Mouse (Mus musculus) embryonic facial prominence, embryonic 14.5 days (tissue): ENCODE results near the gene Paxip1. TPM values are rescaled to one million over a fixed set of nuclear protein-coding genes. Genes with fewer than 3 reads are reported as not detected.
A peak's percentile ranks its signal among the peaks of the same experiment; 100 is the strongest.

Experiments used
- ATAC-seq: fragments of 200-750 bp; cut with Nextera tagmentation; 2 replicates; pipeline ENCODE4 v1.8.0; 2017; ENCODE audit warnings: low read depth, moderate number of reproducible peaks, moderate TSS enrichment
- DNase-seq: peaks from one replicate; pipeline ENCODE4 v3.0.0-alpha.2; 2015; ENCODE audit warnings: low spot score
- H3K27ac ChIP-seq: fragments of 300-500 bp; sonication (generic); replicated peaks from 2 replicates; pipeline ENCODE4 v1.5.1; 2014; ENCODE audit warnings: low read depth, mild to moderate bottlenecking, low read length, moderate library complexity
- H3K27me3 ChIP-seq: fragments of 300-500 bp; sonication (generic); replicated peaks from 2 replicates; pipeline ENCODE4 v1.6.1; 2014; ENCODE audit warnings: low read length; ENCODE audit not compliant: control insufficient read depth, insufficient read depth
- H3K36me3 ChIP-seq: fragments of 300-500 bp; sonication (generic); 2 replicates; pipeline ENCODE4 v1.6.1; 2014; ENCODE audit warnings: low read length, mixed read lengths; ENCODE audit not compliant: control insufficient read depth, insufficient read depth
- H3K4me1 ChIP-seq: fragments of 300-500 bp; sonication (generic); 2 replicates; pipeline ENCODE4 v1.6.1; 2014; ENCODE audit warnings: antibody characterized with exemption, low read length; ENCODE audit not compliant: control insufficient read depth, insufficient read depth
- H3K4me2 ChIP-seq: fragments of 300-500 bp; sonication (generic); 2 replicates; pipeline ENCODE4 v1.6.1; 2014; ENCODE audit warnings: low read depth, mild to moderate bottlenecking, low read length, moderate library complexity, mixed read lengths
- H3K4me3 ChIP-seq: fragments of 300-500 bp; sonication (generic); 2 replicates; pipeline ENCODE4 v1.5.1; 2014; ENCODE audit warnings: low read depth, mild to moderate bottlenecking, low read length
- H3K9ac ChIP-seq: fragments of 300-500 bp; sonication (generic); 2 replicates; pipeline ENCODE4 v1.6.1; 2014; ENCODE audit warnings: low read depth, mild to moderate bottlenecking, low read length, moderate library complexity, mixed read lengths
- H3K9me3 ChIP-seq: fragments of 300-500 bp; sonication (generic); 2 replicates; pipeline ENCODE4 v1.6.1; 2016; ENCODE audit warnings: low read length; ENCODE audit not compliant: control insufficient read depth
- WGBS: fragments of 180-500 bp; shearing (Covaris S2); extraction: QIAGEN DNeasy Blood & Tissue Kit; methylation state at CpG from one replicate; pipeline ENCODE4 v1.1.7; 2014; 5-methylcytosine and 5-hydroxymethylcytosine counted together
- polyA plus RNA-seq: library from polyadenylated mRNA; unstranded; fragments of >200 nt; fragmentation: Nextera tagmentation; extraction: Ambion mirVana; gene quantifications from 2 replicates; pipeline ENCODE4 v1.2.1, GENCODE M21; 2014

The Paxip1 gene
- polyA plus RNA-seq, 1 experiment from 2014 or later, result 32.6 TPM

DNA sequence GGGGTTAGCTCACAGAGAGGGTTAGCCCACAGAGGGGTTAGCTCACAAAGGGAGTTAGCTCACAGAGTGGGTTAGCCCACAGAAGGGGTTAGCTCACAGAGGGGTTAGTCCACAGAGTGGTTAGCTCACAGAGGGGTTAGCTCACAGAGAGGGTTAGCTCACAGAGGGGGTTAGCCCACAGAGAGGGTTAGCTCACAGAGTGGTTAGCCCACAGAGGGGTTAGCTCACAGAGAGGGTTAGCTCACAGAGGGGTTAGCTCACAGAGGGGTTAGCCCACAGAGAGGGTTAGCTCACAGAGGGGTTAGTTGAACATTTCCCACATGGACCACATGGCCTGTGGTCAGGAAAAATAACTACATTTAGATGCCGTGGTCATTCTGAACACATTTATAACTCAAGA, 46.5 kb downstream of the Paxip1 start:
- H3K4me2 ChIP-seq, result no peak overlapping the region
- WGBS, result 76% methylated on average over 1 of the region's 1 CpGs
- H3K9me3 ChIP-seq, result no peaks in the 10 kb centered on the region
- H3K4me1 ChIP-seq, result no peaks in the 10 kb centered on the region
- H3K36me3 ChIP-seq, result peaks cover 70% of the 10 kb centered on the region
- H3K4me3 ChIP-seq, result no peak overlapping the region
- no peak overlapping the region for H3K27ac ChIP-seq
- ATAC-seq (no peak), DNase-seq (no peak)
- H3K9ac ChIP-seq, result no peak overlapping the region
- no peaks in the 10 kb centered on the region for H3K27me3 ChIP-seq

DNA sequence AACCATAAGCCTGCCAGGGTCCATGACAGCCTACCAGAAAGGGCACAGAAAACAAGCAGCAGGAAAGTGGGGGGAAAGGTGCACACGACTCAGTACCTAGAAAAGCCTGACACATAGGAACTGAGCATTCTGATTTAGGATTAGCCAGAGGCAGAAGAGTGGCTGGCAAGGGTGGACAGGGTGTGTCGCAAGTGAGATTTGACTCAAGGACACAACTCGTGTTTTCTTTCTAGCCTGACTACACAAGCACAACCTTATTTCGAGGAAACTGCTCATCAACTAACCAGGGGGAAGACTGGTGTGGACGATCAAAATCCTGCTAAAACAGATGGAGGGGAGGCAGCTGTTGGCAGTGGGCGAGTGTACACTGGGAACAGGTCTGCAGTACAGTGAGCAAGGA, 52.3 kb downstream of the Paxip1 start:
- no peak overlapping the region for H3K9ac ChIP-seq
- H3K4me3 ChIP-seq, result no peak overlapping the region
- no peak overlapping the region for H3K4me2 ChIP-seq
- 0 out of 2 replicates have a peak, but pooled peaks cover 3% of the 10 kb centered on the region for H3K9me3 ChIP-seq
- WGBS, result 81% methylated on average over 6 of the region's 6 CpGs
- ATAC-seq (no peak), DNase-seq (no peak)
- H3K27me3 ChIP-seq, result no peaks in the 10 kb centered on the region
- no peak overlapping the region for H3K27ac ChIP-seq
- no peaks in the 10 kb centered on the region for H3K4me1 ChIP-seq
- H3K36me3 ChIP-seq, result peaks cover 27% of the 10 kb centered on the region

DNA sequence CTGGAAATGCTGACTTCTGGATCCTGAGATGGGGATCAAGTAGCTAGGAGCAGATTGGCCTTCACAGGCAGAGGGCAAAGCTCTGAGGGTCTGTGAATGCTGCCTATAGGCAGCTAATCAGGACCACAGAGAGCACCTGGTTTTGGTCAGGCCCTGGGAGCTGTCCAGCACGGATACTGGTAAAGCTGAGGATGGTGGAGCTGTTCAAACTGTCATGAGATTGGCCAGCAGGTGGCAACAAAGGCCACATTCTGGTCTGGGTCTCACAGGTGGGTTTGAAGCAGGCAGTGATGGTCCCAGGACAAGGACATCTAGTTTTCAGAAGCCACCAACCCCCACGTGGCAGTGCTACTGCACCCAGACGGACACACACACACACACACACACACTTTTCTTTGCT, 54.3 kb downstream of the Paxip1 start:
- no peaks in the 10 kb centered on the region for H3K27me3 ChIP-seq
- peak; percentile 92 for DNase-seq
- peaks cover 7% of the 10 kb centered on the region; the same call in 1 of the 2 replicates for H3K36me3 ChIP-seq
- H3K9ac ChIP-seq, result no peak overlapping the region
- H3K4me1 ChIP-seq, result no peaks in the 10 kb centered on the region
- peak; percentile 82 for ATAC-seq
- H3K27ac ChIP-seq, result no peak overlapping the region
- H3K4me3 ChIP-seq, result no peak overlapping the region
- 0 out of 2 replicates have a peak, but pooled peaks cover 3% of the 10 kb centered on the region for H3K9me3 ChIP-seq
- no peak overlapping the region for H3K4me2 ChIP-seq
- 3% methylated on average over 3 of the region's 3 CpGs for WGBS

DNA sequence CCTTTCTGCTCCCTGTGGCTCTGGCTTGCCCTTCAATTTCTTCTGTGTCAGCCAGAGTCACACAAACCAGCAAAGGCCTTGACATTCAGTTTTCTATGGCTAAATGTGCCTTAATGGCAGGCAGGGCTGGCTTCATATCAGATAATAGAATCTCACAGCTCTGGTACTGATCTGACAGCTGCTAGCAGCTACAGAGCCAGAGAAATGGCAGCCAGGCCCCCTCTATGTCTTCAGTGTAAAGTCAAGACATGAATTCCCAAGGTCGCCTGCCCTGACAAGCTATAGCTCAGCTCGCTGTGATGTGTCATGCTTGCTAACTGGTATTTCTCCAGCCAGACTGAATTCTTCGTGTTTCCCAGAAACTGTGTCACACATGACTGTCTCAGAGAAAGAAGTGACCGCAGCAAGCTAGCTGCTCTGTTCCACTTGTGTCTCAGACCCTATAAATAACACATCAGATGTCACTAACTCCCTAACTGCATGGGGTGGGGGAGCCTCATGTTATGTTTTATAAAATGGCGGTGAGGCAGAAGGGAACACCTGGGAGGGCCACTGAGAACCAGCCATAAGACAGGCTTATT, 59.1 kb downstream of the Paxip1 start:
- no peak overlapping the region for H3K4me3 ChIP-seq

DNA sequence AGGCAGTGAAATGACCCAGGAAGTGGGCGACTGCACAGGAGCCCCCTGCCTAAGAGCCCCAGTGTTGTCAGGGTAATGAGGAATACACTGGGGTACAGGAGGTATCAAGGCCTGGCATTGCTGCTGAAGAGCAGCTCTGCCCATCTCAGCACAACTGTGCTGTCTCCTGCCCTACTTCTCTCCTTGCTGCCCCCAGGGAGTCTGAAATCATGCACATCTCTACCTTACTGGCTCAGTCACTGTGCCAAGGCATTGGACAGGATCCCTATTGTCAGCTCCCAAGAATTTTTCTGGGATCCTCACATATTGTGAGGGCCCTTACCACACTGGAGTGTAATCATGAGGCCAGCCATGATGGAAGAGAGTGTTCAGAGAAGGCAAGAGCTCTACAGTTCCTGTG, 60.1 kb downstream of the Paxip1 start:
- 0 out of 2 replicates have a peak, but pooled peaks cover 3% of the 10 kb centered on the region for H3K9me3 ChIP-seq
- no peaks in the 10 kb centered on the region for H3K27me3 ChIP-seq
- H3K4me2 ChIP-seq, result no peak overlapping the region
- no peaks in the 10 kb centered on the region for H3K36me3 ChIP-seq
- H3K27ac ChIP-seq, result no peak overlapping the region
- no peaks in the 10 kb centered on the region for H3K4me1 ChIP-seq
- H3K4me3 ChIP-seq, result no peak overlapping the region
- DNase-seq (no peak), ATAC-seq (no peak)
- WGBS, result 60% methylated on average over 1 of the region's 1 CpGs
- no peak overlapping the region for H3K9ac ChIP-seq

More for the DNA sequence above, 59.1 kb downstream of the Paxip1 start:
- ATAC-seq (no peak), DNase-seq (no peak)
- Histone ChIP-seq H3K4me2 (no peak overlapping the region), H3K36me3 (no peaks in the 10 kb centered on the region), H3K9me3 (0 out of 2 replicates have a peak, but pooled peaks cover 3% of the 10 kb centered on the region), H3K4me1 (no peaks in the 10 kb centered on the region), H3K27ac (no peak overlapping the region), H3K27me3 (no peaks in the 10 kb centered on the region), H3K9ac (no peak overlapping the region)
- 76% methylated on average over 5 of the region's 5 CpGs for WGBS

DNA sequence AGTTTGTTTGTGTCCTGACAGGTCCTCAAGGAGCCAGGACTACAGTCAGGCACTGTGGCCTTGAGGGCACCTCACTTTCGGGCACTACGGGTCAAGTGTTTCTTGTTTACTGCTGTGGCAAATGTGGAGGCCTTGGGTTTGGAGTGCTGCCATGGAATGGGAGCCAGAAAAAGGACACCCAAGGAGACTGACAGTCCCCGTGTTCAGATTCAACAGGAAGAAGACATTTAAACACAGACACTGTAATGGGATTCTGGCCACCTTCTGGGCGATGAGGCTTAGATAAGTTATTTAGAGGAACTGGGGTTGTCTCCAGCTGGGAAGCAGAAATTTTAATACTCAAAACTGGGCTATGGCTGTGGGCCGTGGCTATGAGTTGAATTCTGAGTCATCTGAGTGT, 60.8 kb downstream of the Paxip1 start:
- ATAC-seq, result no peak
- H3K4me2 ChIP-seq, result no peak overlapping the region
- 0 out of 2 replicates have a peak, but pooled peaks cover 3% of the 10 kb centered on the region for H3K9me3 ChIP-seq
- H3K27ac ChIP-seq, result no peak overlapping the region
- DNase-seq, result no peak
- H3K4me1 ChIP-seq, result no peaks in the 10 kb centered on the region
- H3K27me3 ChIP-seq, result no peaks in the 10 kb centered on the region
- whole genome bisulfite sequencing, result 58% methylated on average over 5 of the region's 5 CpGs
- no peaks in the 10 kb centered on the region for H3K36me3 ChIP-seq
- no peak overlapping the region for H3K4me3 ChIP-seq
- no peak overlapping the region for H3K9ac ChIP-seq

DNA sequence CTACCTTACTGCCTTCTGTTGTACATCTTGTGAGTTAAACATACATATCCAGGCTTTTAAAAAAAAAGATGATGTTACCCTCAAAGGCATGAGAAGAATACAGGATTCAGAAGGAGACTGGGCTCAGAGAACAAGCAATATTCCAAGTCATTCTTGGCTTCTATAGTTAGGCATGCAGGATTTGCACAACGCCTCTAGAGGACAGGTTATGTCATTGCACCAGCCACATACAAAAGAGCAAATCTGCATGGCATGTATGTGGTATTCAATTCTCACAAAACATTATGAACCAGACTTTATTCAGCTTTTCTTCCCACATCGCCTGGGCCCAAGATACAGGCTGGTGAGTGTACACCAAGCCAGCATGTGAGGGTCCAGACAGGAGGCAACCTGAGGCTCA, 67.0 kb downstream of the Paxip1 start:
- no peaks in the 10 kb centered on the region for H3K4me1 ChIP-seq
- H3K4me3 ChIP-seq, result no peak overlapping the region
- ATAC-seq (no peak), DNase-seq (no peak)
- no peak overlapping the region for H3K9ac ChIP-seq
- no peak overlapping the region for H3K4me2 ChIP-seq
- H3K27ac ChIP-seq, result no peak overlapping the region
- H3K27me3 ChIP-seq, result no peaks in the 10 kb centered on the region
- no peaks in the 10 kb centered on the region for H3K36me3 ChIP-seq
- WGBS, result 39% methylated on average over 2 of the region's 2 CpGs
- no peaks in the 10 kb centered on the region for H3K9me3 ChIP-seq

DNA sequence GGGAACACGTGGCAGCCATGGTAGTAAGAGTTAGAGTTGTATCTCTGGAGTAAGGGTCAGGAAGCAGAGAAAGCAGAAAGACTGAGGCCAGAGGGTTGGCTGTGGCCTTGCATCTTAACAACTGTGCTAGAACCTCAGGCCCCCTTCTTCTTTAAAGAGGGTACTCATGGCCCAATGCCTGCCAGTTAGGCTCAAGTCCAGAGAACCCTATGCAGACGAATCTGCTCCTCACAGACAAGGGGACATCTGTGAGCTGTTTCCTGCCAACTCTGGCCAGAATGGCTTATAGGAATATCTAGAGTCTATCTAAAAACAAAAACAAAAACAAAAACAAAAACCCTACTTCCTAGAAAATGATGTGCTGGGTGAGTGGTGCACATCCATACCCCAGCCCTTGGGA, 72.2 kb downstream of the Paxip1 start:
- no peaks in the 10 kb centered on the region for H3K4me1 ChIP-seq
- no peaks in the 10 kb centered on the region for H3K36me3 ChIP-seq
- no peaks in the 10 kb centered on the region for H3K27me3 ChIP-seq
- H3K4me2 ChIP-seq, result no peak overlapping the region
- WGBS, result 57% methylated on average over 2 of the region's 2 CpGs
- H3K9ac ChIP-seq, result no peak overlapping the region
- H3K9me3 ChIP-seq, result no peaks in the 10 kb centered on the region
- ATAC-seq, result no peak
- no peak for DNase-seq
- H3K4me3 ChIP-seq, result no peak overlapping the region
- no peak overlapping the region for H3K27ac ChIP-seq

DNA sequence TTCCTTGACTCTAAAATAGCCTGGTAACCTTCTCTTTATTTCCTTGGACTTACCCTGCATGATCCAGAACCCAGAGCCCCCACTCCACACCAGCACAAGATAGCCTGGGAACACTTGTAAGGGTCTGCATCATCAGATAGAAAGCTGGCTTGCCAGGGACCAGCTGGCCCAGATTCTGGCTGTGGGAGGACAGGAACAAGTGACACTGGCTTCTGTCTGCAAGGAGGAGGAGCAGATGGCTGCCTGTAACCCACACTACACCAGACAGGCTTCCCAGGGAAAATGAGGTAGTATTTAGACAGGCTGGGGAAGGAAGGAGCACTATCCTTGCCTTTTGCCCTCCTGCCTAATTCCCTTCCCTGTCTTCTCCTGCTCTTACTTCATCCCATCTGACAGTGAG, 74.2 kb downstream of the Paxip1 start:
- no peak overlapping the region for H3K9ac ChIP-seq
- H3K36me3 ChIP-seq, result no peaks in the 10 kb centered on the region
- no peaks in the 10 kb centered on the region for H3K27me3 ChIP-seq
- no peak for ATAC-seq
- no peaks in the 10 kb centered on the region for H3K9me3 ChIP-seq
- H3K4me2 ChIP-seq, result no peak overlapping the region
- DNase-seq, result no peak
- no peak overlapping the region for H3K27ac ChIP-seq
- no peak overlapping the region for H3K4me3 ChIP-seq
- no peaks in the 10 kb centered on the region for H3K4me1 ChIP-seq
